Mouse (Mus musculus): ENCODE data around the gene Ube2e1. TPM values are rescaled to one million over a fixed set of nuclear protein-coding genes. Genes with fewer than 3 reads are reported as not detected.
"Not testable (repeated sequence)": the region's sequence is repeated elsewhere in the genome, so short reads cannot be mapped to it uniquely, and the experiment has no call there.

Gene Ube2e1
- polyA plus RNA-seq, 1 experiment from 2014 or later: 130 TPM

GRCm38 (mm10) chr14:18238131-18238749 is 93.4 kb downstream of the Ube2e1 start:
- Histone ChIP-seq H3K4me3 (replicated peaks) (peak overlapping the region; percentile 72), H3K9me3 (no peaks in the 10 kb centered on the region), H3K27me3 (replicated peaks) (no peaks in the 10 kb centered on the region), H3K4me2 (peak overlapping the region; percentile 77), H3K36me3 (no peaks in the 10 kb centered on the region), H3K9ac (peak overlapping the region; percentile 60; the same call in 1 of the 2 replicates), H3K4me1 (0 out of 2 replicates have a peak, but pooled peaks cover 6% of the 10 kb centered on the region), H3K27ac (peak overlapping the region; percentile 86)
- ATAC-seq (ENCODE audit: insufficient read depth, low FRiP score, low read depth): peak; percentile 86
- WGBS: under 1% methylated on average over 71 of the region's 71 CpGs

- Histone ChIP-seq H3K4me1 (0 out of 2 replicates have a peak, but pooled peaks cover 6% of the 10 kb centered on the region), H3K4me3 (replicated peaks) (no peak overlapping the region), H3K9ac (no peak overlapping the region; the same call in 1 of the 2 replicates), H3K27ac (no peak overlapping the region), H3K27me3 (replicated peaks) (no peaks in the 10 kb centered on the region), H3K9me3 (no peaks in the 10 kb centered on the region), H3K36me3 (no peaks in the 10 kb centered on the region), H3K4me2 (peak overlapping the region; percentile 77; the same call in 1 of the 2 replicates)
- no peak for ATAC-seq (ENCODE audit: insufficient read depth, low FRiP score, low read depth)
- WGBS: 64% methylated on average over 4 of the region's 4 CpGs
Observed at GRCm38 (mm10) chr14:18237381-18237780, 94.3 kb downstream of the Ube2e1 start.

- H3K4me3 ChIP-seq (replicated peaks); H3K4me1 ChIP-seq; ATAC-seq (ENCODE audit: insufficient read depth, low FRiP score, low read depth); H3K9me3 ChIP-seq; H3K9ac ChIP-seq; H3K27me3 ChIP-seq (replicated peaks); H3K27ac ChIP-seq; H3K4me2 ChIP-seq; H3K36me3 ChIP-seq: not testable (repeated sequence)
- WGBS: 57% methylated on average over 2 of the region's 2 CpGs
Observed at GRCm38 (mm10) chr14:18236496-18237235, 95.0 kb downstream of the Ube2e1 start.

GRCm38 (mm10) chr14:18233981-18234960 is 97.4 kb downstream of the Ube2e1 start:
- no peaks in the 10 kb centered on the region for H3K9me3 ChIP-seq
- no peak overlapping the region for H3K9ac ChIP-seq
- 47% methylated on average over 5 of the region's 5 CpGs for WGBS
- H3K4me3 ChIP-seq (replicated peaks): no peak overlapping the region
- H3K4me2 ChIP-seq: no peak overlapping the region
- H3K4me1 ChIP-seq: 0 out of 2 replicates have a peak, but pooled peaks cover 3% of the 10 kb centered on the region
- H3K36me3 ChIP-seq: no peaks in the 10 kb centered on the region
- no peaks in the 10 kb centered on the region for H3K27me3 ChIP-seq (replicated peaks)
- H3K27ac ChIP-seq: peak overlapping the region; percentile 55; the same call in 1 of the 2 replicates
- ATAC-seq (ENCODE audit: insufficient read depth, low FRiP score, low read depth): no peak

DNA sequence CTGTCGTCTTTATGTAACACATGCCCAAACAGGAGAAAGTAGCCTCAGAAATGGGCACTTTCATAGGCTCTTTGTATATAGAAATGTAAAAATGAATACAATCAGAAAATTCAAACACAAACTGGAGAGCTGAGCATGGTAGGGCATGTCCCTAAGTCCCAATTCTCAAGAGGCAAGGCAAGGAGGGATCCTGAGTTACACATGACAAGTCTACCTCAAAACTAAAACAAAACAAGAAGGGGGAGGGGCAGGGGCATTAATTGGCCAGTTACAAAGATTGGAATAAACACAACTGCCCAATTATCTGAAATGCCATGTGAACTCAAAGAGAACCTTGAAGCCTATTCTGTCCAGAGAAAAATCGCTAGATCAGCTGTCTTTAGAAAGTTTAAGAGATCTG is 98.6 kb downstream of the Ube2e1 start:
- no peak overlapping the region for H3K27ac ChIP-seq
- no peak overlapping the region for H3K9ac ChIP-seq
- H3K4me2 ChIP-seq: no peak overlapping the region
- WGBS: 86% methylated on average over 2 of the region's 2 CpGs
- H3K36me3 ChIP-seq: no peaks in the 10 kb centered on the region
- no peak for ATAC-seq (ENCODE audit: insufficient read depth, low FRiP score, low read depth)
- no peaks in the 10 kb centered on the region for H3K9me3 ChIP-seq
- no peaks in the 10 kb centered on the region for H3K27me3 ChIP-seq (replicated peaks)
- no peak overlapping the region for H3K4me3 ChIP-seq (replicated peaks)
- H3K4me1 ChIP-seq: 0 out of 2 replicates have a peak, but pooled peaks cover 3% of the 10 kb centered on the region

Other genes starting within 250 kb of the Ube2e1 start
- gene Nr1d2, start 92.7 kb downstream of the Ube2e1 start, polyA plus RNA-seq (2015; fragmentation: Nextera tagmentation; extraction: Ambion mirVana): 6.7 and 8.2 TPM in 2 replicates
- gene Nkiras1, start 60.7 kb downstream of the Ube2e1 start, polyA plus RNA-seq (2015; fragmentation: Nextera tagmentation; extraction: Ambion mirVana): 17.2 and 17.7 TPM in 2 replicates
- 343 and 434 TPM in 2 replicates for gene Rpl15, start 60.5 kb downstream of the Ube2e1 start, polyA plus RNA-seq (2015; fragmentation: Nextera tagmentation; extraction: Ambion mirVana)